Mouse (Mus musculus) lung, postnatal 10 days (tissue): ENCODE data around the gene Hs3st3a1.
A peak's percentile ranks its signal among the peaks of the same experiment; 100 is the strongest.

Source experiments
- DNase-seq: peaks from one replicate; pipeline ENCODE4 v3.0.0; 2021

The Hs3st3a1 gene

GRCm38 (mm10) chr11:64434611-64435545 is at the start of gene Hs3st3a1:
Gene Hs3st3a1, plus strand, starts transcription at chr11:64435332.
- peak; percentile 77 for DNase-seq

DNA sequence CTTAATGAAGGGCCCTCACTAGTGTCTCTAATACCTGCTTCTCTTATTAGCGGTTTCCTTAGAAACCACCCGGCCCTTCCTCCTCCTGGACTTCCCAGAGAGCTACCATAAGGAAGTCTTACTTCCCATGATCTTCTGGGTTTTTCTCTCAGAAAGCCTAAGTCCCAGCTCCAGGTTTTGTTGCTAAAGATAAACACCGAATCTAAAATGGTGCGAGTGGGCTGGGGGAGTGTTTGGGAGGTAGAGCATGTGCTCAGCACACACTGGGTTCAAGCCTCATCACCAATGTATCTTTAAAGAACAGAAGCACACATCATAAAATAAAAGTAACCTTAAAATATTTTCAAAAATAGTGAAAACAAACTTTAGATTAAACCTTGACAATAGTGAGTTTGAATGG is 48.8 kb upstream of the Hs3st3a1 start:
- DNase-seq, result no peak

- DNase-seq, result peak; percentile 15
Measured at GRCm38 (mm10) chr11:64396331-64396881, 38.7 kb upstream of the Hs3st3a1 start.

GRCm38 (mm10) chr11:64396949-64397348 is 38.2 kb upstream of the Hs3st3a1 start:
- DNase-seq, result no peak

DNA sequence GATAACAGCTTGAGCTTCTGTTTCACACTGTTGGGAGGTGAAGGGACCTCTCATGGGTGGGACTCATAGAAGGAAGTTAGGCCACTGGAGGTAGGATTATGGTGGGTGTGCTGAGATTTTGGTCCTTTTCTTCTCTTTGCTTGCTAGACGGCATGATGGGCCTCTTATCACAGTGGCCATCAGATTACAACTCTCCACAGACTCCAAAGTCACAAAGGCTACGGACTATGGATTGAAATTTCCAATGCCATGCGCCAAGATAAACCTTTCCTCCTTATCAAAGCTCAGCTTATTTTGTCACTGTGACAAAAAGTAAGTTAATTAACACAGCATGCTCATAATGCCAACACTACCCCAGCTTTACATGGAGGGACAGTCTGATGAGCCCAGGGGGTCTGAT is 37.5 kb upstream of the Hs3st3a1 start:
- DNase-seq, result no peak

DNA sequence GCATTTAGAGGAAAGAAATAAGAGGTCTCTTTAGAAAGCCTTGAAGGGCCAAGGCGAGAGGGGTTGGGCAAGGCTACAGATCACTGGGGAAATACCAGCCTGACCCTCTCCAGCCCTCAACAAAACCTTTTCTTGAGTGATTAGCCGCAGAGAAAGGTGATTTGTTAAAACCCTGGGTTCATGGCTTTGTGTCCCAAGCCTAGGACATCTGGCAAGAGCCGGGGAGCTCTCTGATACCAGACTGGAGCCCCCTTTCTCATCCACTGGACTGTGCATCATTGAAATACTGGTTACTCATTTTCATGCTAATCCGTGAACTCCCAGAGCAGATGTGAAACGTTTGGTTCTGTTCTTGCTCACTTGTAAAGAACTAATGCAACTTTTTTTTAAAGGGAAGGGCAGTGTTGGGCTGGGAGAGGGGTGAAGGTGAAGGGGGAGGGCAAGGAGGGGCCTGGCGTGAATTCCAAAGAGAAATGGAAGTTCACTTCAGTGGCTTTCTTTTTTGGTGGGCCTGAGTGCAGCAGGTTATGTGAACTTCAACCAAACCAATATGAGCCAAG is 34.5 kb upstream of the Hs3st3a1 start:
- no peak for DNase-seq

- no peak for DNase-seq
Measured at GRCm38 (mm10) chr11:64418969-64419368, 16.2 kb upstream of the Hs3st3a1 start.

- peak; percentile 36 for DNase-seq
Measured at GRCm38 (mm10) chr11:64435546-64436411, 647 bp downstream of the Hs3st3a1 start.

DNA sequence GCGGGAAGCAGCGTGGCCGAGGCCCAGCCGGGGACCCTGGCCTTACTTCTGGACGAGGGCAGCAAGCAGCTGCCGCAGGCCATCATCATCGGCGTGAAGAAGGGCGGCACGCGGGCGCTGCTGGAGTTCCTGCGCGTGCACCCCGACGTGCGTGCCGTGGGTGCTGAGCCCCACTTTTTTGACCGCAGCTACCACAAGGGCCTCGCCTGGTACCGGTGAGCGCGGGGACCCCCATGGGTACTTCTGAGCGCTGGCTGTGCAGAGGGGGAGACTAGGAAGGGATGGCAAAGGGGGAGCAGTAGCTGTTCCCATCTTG is 1.2 kb downstream of the Hs3st3a1 start, which contains the start of gene F930015N05Rik:
Gene F930015N05Rik (minus strand): TSS at position 242 of the 316 bp plus-strand sequence.
- DNase-seq, result no peak

GRCm38 (mm10) chr11:64436791-64437298 is 1.7 kb downstream of the Hs3st3a1 start:
- DNase-seq, result no peak

DNA sequence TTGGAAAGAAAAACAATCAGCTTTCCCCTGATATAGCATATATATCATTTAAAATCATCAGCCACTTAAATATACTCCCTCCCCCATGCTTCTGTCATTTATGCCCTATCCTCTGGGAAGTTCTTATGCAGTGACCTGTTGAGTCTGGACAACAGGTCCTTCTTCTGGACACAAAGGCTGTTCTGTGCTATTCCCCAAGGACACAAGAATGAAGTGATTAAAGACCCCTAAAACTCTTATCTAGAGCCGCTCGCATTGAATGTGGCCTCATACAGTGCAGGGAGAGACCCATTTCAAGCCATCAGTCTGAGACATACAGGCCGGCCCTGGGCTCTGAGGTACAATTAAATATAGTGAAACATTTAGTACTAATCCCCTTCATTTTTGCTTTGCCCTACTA is 2.6 kb downstream of the Hs3st3a1 start:
- DNase-seq, result no peak

DNA sequence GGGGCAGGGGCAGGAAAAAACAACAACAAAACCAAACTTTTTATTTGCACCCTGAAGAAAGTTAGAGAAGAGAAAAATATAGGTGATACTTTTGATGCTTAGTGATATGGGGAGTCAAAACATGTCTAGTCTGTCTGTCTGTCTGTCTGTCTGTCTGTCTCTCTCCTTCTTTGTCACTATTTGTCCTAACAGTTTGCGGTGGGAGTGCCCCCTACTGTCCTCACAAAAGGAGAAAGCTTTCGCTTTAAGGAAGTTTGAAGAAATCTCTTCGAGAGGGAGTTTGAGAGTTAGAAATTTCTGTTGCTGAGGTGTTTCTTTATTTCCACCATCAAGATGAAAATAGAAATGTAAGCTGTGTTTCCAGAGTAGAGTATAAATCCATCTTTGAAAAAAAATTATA is 3.8 kb downstream of the Hs3st3a1 start:
- DNase-seq, result peak; percentile 22

GRCm38 (mm10) chr11:64442119-64442518 is 7.0 kb downstream of the Hs3st3a1 start:
- peak; percentile 74 for DNase-seq

- no peak for DNase-seq
Measured at GRCm38 (mm10) chr11:64442701-64443100, 7.6 kb downstream of the Hs3st3a1 start.

DNA sequence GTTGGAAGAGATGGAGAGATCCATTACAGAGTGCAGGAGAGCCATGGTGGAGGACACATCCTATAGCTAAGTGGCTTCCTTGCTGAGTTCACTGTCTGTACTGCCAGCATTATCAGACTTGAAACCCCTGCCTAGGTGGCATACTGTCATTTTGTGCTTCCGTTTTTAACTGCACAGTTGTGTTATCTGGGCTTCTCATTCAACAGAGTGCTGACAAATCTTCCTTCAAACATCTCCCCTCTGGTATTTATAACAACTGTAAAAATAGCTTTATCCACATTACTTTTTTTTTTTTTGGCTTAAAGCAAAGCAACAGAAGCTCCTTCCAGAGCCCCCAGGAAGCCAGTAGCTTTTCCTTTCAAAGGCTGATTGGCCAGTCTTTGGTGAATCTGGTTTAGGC is 10.1 kb downstream of the Hs3st3a1 start:
- DNase-seq, result no peak

GRCm38 (mm10) chr11:64448586-64449315 is 13.6 kb downstream of the Hs3st3a1 start:
- peak; percentile 66 for DNase-seq

DNA sequence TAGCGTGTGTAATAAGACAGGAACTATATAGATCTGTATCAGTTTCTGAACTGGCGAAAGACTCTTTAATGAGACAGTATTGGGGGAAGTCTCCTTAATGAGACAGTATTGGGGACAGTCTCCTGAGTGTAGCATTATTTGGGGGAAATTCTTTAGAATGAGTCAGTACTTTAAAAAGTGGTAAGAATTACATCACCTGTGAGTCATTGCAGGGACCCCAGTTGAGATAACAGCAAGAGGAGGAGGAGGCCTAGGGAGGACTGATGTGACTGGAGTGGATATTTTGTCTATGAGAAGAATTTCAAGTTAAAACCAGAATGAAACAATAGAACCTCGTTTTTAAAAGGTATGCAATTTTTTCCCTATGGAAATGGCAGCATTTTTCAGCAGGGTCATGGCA is 26.6 kb downstream of the Hs3st3a1 start:
- no peak for DNase-seq

- peak; percentile 69 for DNase-seq
Measured at GRCm38 (mm10) chr11:64468737-64469136, 33.6 kb downstream of the Hs3st3a1 start.

DNA sequence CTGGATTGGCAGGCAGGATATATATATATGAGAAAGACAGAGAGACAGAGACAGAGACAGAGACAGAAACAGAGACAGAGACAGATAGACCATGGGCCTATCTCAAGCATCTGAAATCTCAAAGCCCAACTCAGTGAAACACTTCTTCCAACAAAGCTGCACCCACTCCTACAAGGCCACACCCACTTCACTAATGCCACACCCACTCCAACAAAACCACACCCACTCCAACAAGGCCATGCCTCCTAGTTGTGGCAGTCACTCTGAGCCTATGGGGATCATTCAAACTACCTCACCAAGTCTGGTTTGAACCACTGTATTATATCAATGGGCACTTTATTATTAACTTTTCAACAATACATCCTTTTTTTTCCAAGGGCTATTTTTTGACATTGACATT is 35.6 kb downstream of the Hs3st3a1 start:
- no peak for DNase-seq

- DNase-seq, result no peak
Measured at GRCm38 (mm10) chr11:64473679-64474078, 38.5 kb downstream of the Hs3st3a1 start.

GRCm38 (mm10) chr11:64481445-64481844 is 46.3 kb downstream of the Hs3st3a1 start:
- DNase-seq, result peak; percentile 30
